Comparison of ENCODE assay signal across 8 mouse cellular contexts in genomic region chr19:3322261-3322969, GRCm38 (mm10). TPM values are rescaled to one million over a fixed set of nuclear protein-coding genes. Genes with fewer than 3 reads are reported as not detected.
A peak's percentile ranks its signal among the peaks of the same experiment; 100 is the strongest.
DNase-seq lines count a peak whose midpoint lies in the region; ATAC-seq and TF ChIP-seq lines count a peak whose summit lies in the region.

TSS of gene Cpt1a (plus strand) at chr19:3322334.

- peaks cover 3% of the 10 kb centered on the region; the same call in 1 of the 2 replicates for H3K4me1 ChIP-seq in embryonic facial prominence, embryonic 11.5 days (ENCODE audit: control insufficient read depth, insufficient read depth, low read length)
- peaks cover 37% of the 10 kb centered on the region for H3K4me1 ChIP-seq in heart, embryonic 10.5 days
- H3K4me1 ChIP-seq in kidney, embryonic 14.5 days (ENCODE audit: control insufficient read depth, insufficient read depth, low read length): peaks cover 18% of the 10 kb centered on the region
- H3K4me1 ChIP-seq in liver, embryonic 11.5 days (replicated peaks; ENCODE audit: control insufficient read depth, insufficient read depth, low read length): peaks cover 12% of the 10 kb centered on the region

- no peak for TF ChIP-seq POLR2A in myocyte (IDR thresholded peaks at IDR 0.05; ENCODE audit: insufficient read length, low read depth)

- peak within 1 kb of the TSS; percentile 93 for H3K4me2 ChIP-seq in embryonic facial prominence, embryonic 11.5 days (ENCODE audit: low read depth, low read length)
- H3K4me2 ChIP-seq in kidney, embryonic 14.5 days (replicated peaks; ENCODE audit: low read depth, low read length): peak within 1 kb of the TSS; percentile 69
- peak within 1 kb of the TSS; percentile 84 for H3K4me2 ChIP-seq in liver, embryonic 11.5 days
- H3K4me2 ChIP-seq in myocyte (ENCODE audit: low read depth): peak within 1 kb of the TSS; percentile 99

- no peaks in the 10 kb centered on the region for H3K9me3 ChIP-seq in embryonic facial prominence, embryonic 11.5 days (replicated peaks; ENCODE audit: control insufficient read depth, low read length)
- H3K9me3 ChIP-seq in heart, embryonic 10.5 days: no peaks in the 10 kb centered on the region
- H3K9me3 ChIP-seq in kidney, embryonic 14.5 days (ENCODE audit: control insufficient read depth, low read length): no peaks in the 10 kb centered on the region
- no peaks in the 10 kb centered on the region for H3K9me3 ChIP-seq in liver, embryonic 11.5 days (ENCODE audit: control insufficient read depth, low read length)

- H3ac ChIP-seq in myocyte (ENCODE audit: control insufficient read depth, insufficient read length): peak within 1 kb of the TSS; percentile 3

- 5% methylated on average over 26 of the region's 26 CpGs for WGBS in embryonic facial prominence, embryonic 11.5 days
- WGBS in heart, embryonic 10.5 days: 3% methylated on average over 26 of the region's 26 CpGs
- WGBS in kidney, embryonic 14.5 days: 3% methylated on average over 26 of the region's 26 CpGs
- WGBS in liver, embryonic 11.5 days: 2% methylated on average over 26 of the region's 26 CpGs

- H3K79me2 ChIP-seq in myocyte (ENCODE audit: control insufficient read depth, insufficient read depth): no peaks in the 10 kb centered on the region

- peak within 1 kb of the TSS; percentile 54 for H3K4me3 ChIP-seq in embryonic facial prominence, embryonic 11.5 days (ENCODE audit: low read depth, low read length)
- H3K4me3 ChIP-seq in heart, embryonic 10.5 days: peak within 1 kb of the TSS; percentile 65
- peak within 1 kb of the TSS; percentile 63 for H3K4me3 ChIP-seq in kidney, embryonic 14.5 days (ENCODE audit: low read length)
- peak within 1 kb of the TSS; percentile 61 for H3K4me3 ChIP-seq in liver, embryonic 11.5 days (ENCODE audit: low read depth, low read length)
- peak within 1 kb of the TSS; percentile 49 for H3K4me3 ChIP-seq in myocyte

- no peak for ATAC-seq in embryonic facial prominence, embryonic 11.5 days (replicated peaks; ENCODE audit: insufficient number of reproducible peaks, low FRiP score, low TSS enrichment, low read depth)
- no peak for ATAC-seq in kidney, embryonic 14.5 days (ENCODE audit: low FRiP score, low TSS enrichment)
- peak; percentile 44 for ATAC-seq in liver, embryonic 11.5 days (replicated peaks; ENCODE audit: low FRiP score)

- DNase-seq in A20 (ENCODE audit: low read depth, low spot score) (peak; percentile 89), ZHBTc4 (ENCODE audit: low read depth, low spot score) (peak; percentile 81)
- DNase-seq in embryonic facial prominence, embryonic 11.5 days (ENCODE audit: low spot score): peak; percentile 26
- DNase-seq in heart, embryonic 10.5 days (ENCODE audit: low spot score): peak; percentile 81
- DNase-seq in liver, embryonic 11.5 days (ENCODE audit: low spot score): peak; percentile 67
- peak; percentile 70 for DNase-seq in testis, postnatal 14 days (ENCODE audit: low spot score)

- peak within 1 kb of the TSS; percentile 41; the same call in 1 of the 2 replicates for H3K9ac ChIP-seq in embryonic facial prominence, embryonic 11.5 days (replicated peaks; ENCODE audit: low read length)
- H3K9ac ChIP-seq in kidney, embryonic 14.5 days (ENCODE audit: low read depth, low read length): peak within 1 kb of the TSS; percentile 25
- peak within 1 kb of the TSS; percentile 60 for H3K9ac ChIP-seq in liver, embryonic 11.5 days (ENCODE audit: low read depth, low read length)

- H3K27me3 ChIP-seq in embryonic facial prominence, embryonic 11.5 days (ENCODE audit: control insufficient read depth, insufficient read depth, low read length): peaks cover 20% of the 10 kb centered on the region
- peaks cover 19% of the 10 kb centered on the region; the same call in 1 of the 2 replicates for H3K27me3 ChIP-seq in heart, embryonic 10.5 days (ENCODE audit: insufficient read depth, poor library complexity, severe bottlenecking)
- no peaks in the 10 kb centered on the region for H3K27me3 ChIP-seq in kidney, embryonic 14.5 days (ENCODE audit: control insufficient read depth, insufficient read depth, low read length)
- H3K27me3 ChIP-seq in liver, embryonic 11.5 days (replicated peaks; ENCODE audit: control insufficient read depth, insufficient read depth, low read length): no peaks in the 10 kb centered on the region
- no peaks in the 10 kb centered on the region for H3K27me3 ChIP-seq in myocyte (ENCODE audit: control insufficient read depth, insufficient read depth, insufficient read length)

- H3K36me3 ChIP-seq in embryonic facial prominence, embryonic 11.5 days (replicated peaks; ENCODE audit: control insufficient read depth, insufficient read depth, low read depth, low read length): no peaks in the 10 kb centered on the region
- H3K36me3 ChIP-seq in heart, embryonic 10.5 days: no peaks in the 10 kb centered on the region
- no peaks in the 10 kb centered on the region for H3K36me3 ChIP-seq in kidney, embryonic 14.5 days (ENCODE audit: control insufficient read depth, insufficient read depth, low read length)
- H3K36me3 ChIP-seq in liver, embryonic 11.5 days (ENCODE audit: control insufficient read depth, insufficient read depth, low read length): no peaks in the 10 kb centered on the region
- H3K36me3 ChIP-seq in myocyte (ENCODE audit: control insufficient read depth, insufficient read depth): no peaks in the 10 kb centered on the region

- H3K27ac ChIP-seq in embryonic facial prominence, embryonic 11.5 days (replicated peaks; ENCODE audit: low read depth, low read length): no peak within 1 kb of the TSS
- H3K27ac ChIP-seq in heart, embryonic 10.5 days: peak within 1 kb of the TSS; percentile 76
- no peak within 1 kb of the TSS for H3K27ac ChIP-seq in kidney, embryonic 14.5 days (ENCODE audit: low read depth, low read length)
- peak within 1 kb of the TSS; percentile 13 for H3K27ac ChIP-seq in liver, embryonic 11.5 days (ENCODE audit: low read depth, low read length)

TF ChIP-seq in myocyte, 11 proteins besides CTCF, POLR2A, EP300 and RAD21:
- TF ChIP-seq POLR2AphosphoS2 (IDR thresholded peaks at IDR 0.05; ENCODE audit: insufficient read length, low read depth) (no peak), TCF3 (IDR thresholded peaks at IDR 0.05; ENCODE audit: insufficient read length, low read depth) (no peak), TCF12 (IDR thresholded peaks at IDR 0.05; ENCODE audit: insufficient read depth, poor library complexity, severe bottlenecking) (no peak), REST (IDR thresholded peaks at IDR 0.05; ENCODE audit: insufficient read depth, insufficient read length) (no peak), CEBPB (IDR thresholded peaks at IDR 0.05; ENCODE audit: insufficient read depth, poor library complexity, severe bottlenecking) (no peak), E2F4 (IDR thresholded peaks at IDR 0.05; ENCODE audit: insufficient read depth) (no peak), SRF (IDR thresholded peaks at IDR 0.05; ENCODE audit: control insufficient read depth, insufficient read length, low read depth) (no peak), MAX (IDR thresholded peaks at IDR 0.05; ENCODE audit: low read depth) (no peak), MYOG (IDR thresholded peaks at IDR 0.05; ENCODE audit: control insufficient read depth in 1 of 3, insufficient read depth in 1 of 3, insufficient read length in 2 of 3, low read depth in 2 of 3) (no peak), MYOD1 (IDR thresholded peaks at IDR 0.05; ENCODE audit: control insufficient read depth in 1 of 3, insufficient read length in 2 of 3, low read depth in 2 of 3) (no peak), USF1 (IDR thresholded peaks at IDR 0.05; ENCODE audit: low read depth) (no peak)

RNA-seq across cellular contexts. Expression of gene Cpt1a, which starts in this region (rescaled TPM):
- 9.5 and 10.0 TPM in 2 replicates for polyA plus RNA-seq in embryonic facial prominence, embryonic 11.5 days (2014; fragmentation: Nextera tagmentation; extraction: Ambion mirVana)
- 7.1 and 12.5 TPM in 2 replicates for polyA plus RNA-seq in heart, embryonic 10.5 days (2016; fragmentation: Nextera tagmentation; extraction: Ambion mirVana)
- 10.0 and 23.8 TPM in 2 replicates for polyA plus RNA-seq in kidney, embryonic 14.5 days (2014; fragmentation: Nextera tagmentation; extraction: Ambion mirVana)
- 15.0 and 15.8 TPM in 2 replicates for polyA plus RNA-seq in liver, embryonic 11.5 days (2014; fragmentation: Nextera tagmentation; extraction: Ambion mirVana)
- 13.5 TPM for polyA plus RNA-seq in myocyte (2012; fragmentation: generic; extraction: Trizol)

Comparison
In these comparisons a context has a peak if more than half of its experiments do, and no peak if none do; other contexts are left out.
1. DNase-seq: peak in every context shown above with its lines; median percentile 89 in A20; 81 in ZHBTc4; 81 in heart, embryonic 10.5 days; 70 in testis, postnatal 14 days; 67 in liver, embryonic 11.5 days; 26 in embryonic facial prominence, embryonic 11.5 days.
2. H3K27ac ChIP-seq: peak in heart, embryonic 10.5 days (single experiment) and liver, embryonic 11.5 days (single experiment); none in embryonic facial prominence, embryonic 11.5 days (single experiment) and kidney, embryonic 14.5 days (single experiment).
3. Peak in every context shown above with its lines, with median percentiles within 50 percentile points of each other: H3K4me2 ChIP-seq, H3K4me3 ChIP-seq and H3K9ac ChIP-seq.